ENCODE assay signal across 18 mouse cellular contexts in the genomic region with DNA sequence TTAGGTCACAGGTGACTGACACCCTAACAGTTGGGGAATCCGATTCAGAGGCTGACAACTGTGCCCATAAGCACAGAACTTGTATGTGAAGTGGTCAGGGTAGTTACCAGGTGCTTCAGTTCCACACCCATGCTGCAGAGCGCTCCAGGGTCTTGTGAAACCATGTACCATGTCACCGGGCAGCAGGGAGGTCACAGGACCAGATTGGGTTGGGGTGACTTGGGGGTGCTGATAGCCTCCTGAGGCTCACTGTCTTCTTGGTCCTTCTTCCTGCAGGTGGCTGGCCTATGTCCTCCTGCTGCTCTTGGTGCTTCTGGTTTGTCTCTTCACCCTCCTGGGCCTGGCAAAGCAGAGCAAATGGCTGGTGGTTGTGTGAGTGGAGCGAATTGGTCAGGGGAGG. TPM values are rescaled to one million over a fixed set of nuclear protein-coding genes. Genes with fewer than 3 reads are reported as not detected.
DNase-seq lines count a peak whose midpoint lies in the region; TF ChIP-seq lines count a peak whose summit lies in the region.
"Had no signal": no experiment of that assay in that cellular context is flagged by ENCODE, and none has a peak within 500 bp of the region (broad histone marks: within the 10 kb centered on the region; RNA-seq: fewer than 3 reads in every experiment).

No protein-coding gene starts in this region.

- H3K4me1 ChIP-seq in cortical plate, adult 2 months (ENCODE audit: control insufficient read depth, insufficient read depth, low read length), result peaks cover 18% of the 10 kb centered on the region

- intact Hi-C loops in heart, postnatal 25 days (cut with DNase I), result no loop called here
- intact Hi-C loops in left cerebral cortex, adult 2 months (cut with DNase I), result no loop called here
- intact Hi-C loops in left cerebral cortex, postnatal 10 days (cut with DNase I), result loop anchor here (10.0 kb wide), 1 partner anchor 103 kb away; no protein-coding TSS in a partner anchor

- H3K27ac ChIP-seq in left cerebral cortex, adult 2 months, result peak overlapping the region; percentile 88
- H3K27ac ChIP-seq in cortical plate, adult 2 months (ENCODE audit: insufficient read depth, low read length), result peak overlapping the region; percentile 9; the same call in 1 of the 2 replicates
- H3K27ac ChIP-seq: forebrain, embryonic 15.5 days; heart, embryonic 10.5 days had no signal

- DNase-seq in cerebellum, adult 9-10 months, result peak; percentile 23
- DNase-seq in cerebellum, postnatal 36 days, result no peak
- peak; percentile 85 for DNase-seq in heart, adult 11 months
- no peak for DNase-seq in heart, postnatal 25 days (ENCODE audit: low spot score)
- DNase-seq in left cerebral cortex, adult 2 months (ENCODE audit: extremely low spot score in 1 of 2, low spot score in 2 of 2), result peak in 1 of 2 experiments; percentile 8
- no peak for DNase-seq in left cerebral cortex, postnatal 10 days (ENCODE audit: extremely low spot score in 1 of 2, low spot score in 2 of 2)
- DNase-seq in B cell, adult 2 months, result no peak
- DNase-seq: adrenal gland, postnatal 10 days; gastrocnemius, postnatal 36 days; heart, adult 18-20 months; heart, postnatal 10 days had no signal

- no peak overlapping the region for H3K4me3 ChIP-seq in left cerebral cortex, adult 2 months
- H3K4me3 ChIP-seq in cortical plate, adult 2 months (ENCODE audit: insufficient read depth, low read length), result no peak overlapping the region
- H3K4me3 ChIP-seq: forebrain, embryonic 15.5 days; heart, embryonic 10.5 days; hindbrain, embryonic 15.5 days had no signal

- no peak for TF ChIP-seq POLR2A in cortical plate, adult 2 months (IDR thresholded peaks at IDR 0.05; ENCODE audit: extremely low read depth, insufficient read depth, low read length)

- no peak for TF ChIP-seq CTCF in left cerebral cortex, adult 2 months (IDR thresholded peaks at IDR 0.05)
- TF ChIP-seq CTCF in cortical plate, adult 2 months (IDR thresholded peaks at IDR 0.05; ENCODE audit: extremely low read depth, insufficient read depth, low read length), result no peak

RNA-seq across cellular contexts. Expression of a gene that starts 8.7 kb away (rescaled TPM):
- total RNA-seq in heart, postnatal 25 days (2021), result under 1 TPM; 0.68 to 0.75 TPM
- total RNA-seq in left cerebral cortex, adult 2 months (2021), result 100 to 1,000 TPM; 667 to 745 TPM
- total RNA-seq in left cerebral cortex, postnatal 10 days (2021), result 100 to 1,000 TPM; 570 to 685 TPM
- polyA plus RNA-seq in cortical plate, adult 2 months (2012; rRNA removed), result 817 and 841 TPM in 2 replicates
- total RNA-seq: common myeloid progenitor, adult 5-6 weeks had no signal

RNA-seq across cellular contexts. Expression of a gene that starts 8.9 kb away (rescaled TPM):
- 10 to 100 TPM; 37.4 to 40.9 TPM for total RNA-seq in heart, postnatal 25 days (2021)
- 100 to 1,000 TPM; 178 to 184 TPM for total RNA-seq in left cerebral cortex, adult 2 months (2021)
- total RNA-seq in left cerebral cortex, postnatal 10 days (2021), result 100 to 1,000 TPM; 160 to 166 TPM
- 481 and 484 TPM in 2 replicates for polyA plus RNA-seq in cortical plate, adult 2 months (2012; rRNA removed)

RNA-seq across cellular contexts. Expression of a gene that starts 22.3 kb away (rescaled TPM):
- 1 to 10 TPM; 2.5 to 3.2 TPM for total RNA-seq in heart, postnatal 25 days (2021)
- 1 to 10 TPM; 6.2 to 6.9 TPM for total RNA-seq in left cerebral cortex, adult 2 months (2021)
- 1 to 10 TPM; 5.2 to 6.2 TPM for total RNA-seq in left cerebral cortex, postnatal 10 days (2021)
- 8.4 and 8.5 TPM in 2 replicates for polyA plus RNA-seq in cortical plate, adult 2 months (2012; rRNA removed)

RNA-seq across cellular contexts. Expression of a gene that starts 36.8 kb away (rescaled TPM):
- 1 to 10 TPM; 5.7 to 5.9 TPM for total RNA-seq in heart, postnatal 25 days (2021)
- 1 to 10 TPM; 1.4 to 1.6 TPM for total RNA-seq in left cerebral cortex, adult 2 months (2021)
- total RNA-seq in left cerebral cortex, postnatal 10 days (2021), result 1 to 10 TPM; 3.3 to 3.4 TPM
- 3.7 and 4.8 TPM in 2 replicates for polyA plus RNA-seq in cortical plate, adult 2 months (2012; rRNA removed)
- total RNA-seq: hematopoietic stem cell, adult 5-6 weeks; MEL had no signal

Comparison
In these comparisons a context has a peak if more than half of its experiments do, and no peak if none do; other contexts are left out.
1. DNase-seq: peak in cerebellum, adult 9-10 months (single experiment) and heart, adult 11 months (single experiment); none in cerebellum, postnatal 36 days (0 of 2), heart, postnatal 25 days (single experiment), left cerebral cortex, postnatal 10 days (0 of 2) and B cell, adult 2 months (0 of 2).
2. RNA of a gene that starts 8.7 kb away (total RNA-seq): 667 to 745 TPM in left cerebral cortex, adult 2 months and 570 to 685 TPM in left cerebral cortex, postnatal 10 days; 0.68 to 0.75 TPM in heart, postnatal 25 days; every median in the first group is over 100 times any median in the second.